ENCODE assay signal across 24 mouse cellular contexts in genomic region chr1:90260704-90261581, GRCm38 (mm10). TPM values are rescaled to one million over a fixed set of nuclear protein-coding genes. Genes with fewer than 3 reads are reported as not detected.
DNase-seq lines count a peak whose midpoint lies in the region; ATAC-seq and TF ChIP-seq lines count a peak whose summit lies in the region.
"Had no signal": no experiment of that assay in that cellular context is flagged by ENCODE, and none has a peak within 500 bp of the region (broad histone marks: within the 10 kb centered on the region; RNA-seq: fewer than 3 reads in every experiment).

No protein-coding gene starts in this region.

- no peak for ATAC-seq in hindbrain, embryonic 13.5 days (ENCODE audit: low FRiP score)
- ATAC-seq: activated CD4-positive, CD25-positive, alpha-beta regulatory T cell, adult 4 months; forebrain, embryonic 13.5 days; forebrain, embryonic 15.5 days; forebrain, postnatal 0 days; Patski had no signal

- no peaks in the 10 kb centered on the region for H3K79me2 ChIP-seq in C2C12 (ENCODE audit: control insufficient read depth, insufficient read depth)

- H3ac ChIP-seq in C2C12 (ENCODE audit: control insufficient read depth, insufficient read length, low read depth): no peak overlapping the region

- DNase-seq in mesoderm, embryonic 11.5 days (ENCODE audit: low read depth, low spot score): peak; percentile 58
- no peak for DNase-seq in cerebellum, adult 9-11 months
- DNase-seq in lung, postnatal 4 days: no peak
- DNase-seq: adrenal gland, adult 8-10 months; adrenal gland, postnatal 14 days; adrenal gland, postnatal 36 days; B cell, adult 2 months; cerebellum, adult 11-12 months; cerebellum, adult 2 months; cerebellum, adult 9-10 months; cerebellum, postnatal 14 days; cerebellum, postnatal 36 days; embryo, embryonic 11 days; forebrain, postnatal 0 days had no signal

- no peaks in the 10 kb centered on the region for H3K9me3 ChIP-seq in hindbrain, embryonic 13.5 days
- H3K9me3 ChIP-seq: embryonic facial prominence, embryonic 13.5 days; embryonic facial prominence, embryonic 15.5 days; forebrain, embryonic 10.5 days; forebrain, embryonic 13.5 days; forebrain, embryonic 15.5 days had no signal

- TF ChIP-seq CTCF in C2C12 (IDR thresholded peaks at IDR 0.05; ENCODE audit: control insufficient read depth, insufficient read depth, insufficient read length): no peak

- no peaks in the 10 kb centered on the region for H3K27me3 ChIP-seq in C2C12 (ENCODE audit: control insufficient read depth, insufficient read depth, insufficient read length)
- no peaks in the 10 kb centered on the region for H3K27me3 ChIP-seq in hindbrain, embryonic 13.5 days
- H3K27me3 ChIP-seq: embryonic facial prominence, embryonic 13.5 days; embryonic facial prominence, embryonic 15.5 days; forebrain, embryonic 13.5 days; forebrain, embryonic 15.5 days; Patski had no signal

- H3K9ac ChIP-seq in hindbrain, embryonic 13.5 days: no peak overlapping the region
- H3K9ac ChIP-seq: embryonic facial prominence, embryonic 13.5 days; embryonic facial prominence, embryonic 15.5 days; forebrain, embryonic 13.5 days; forebrain, embryonic 15.5 days; forebrain, postnatal 0 days had no signal

- H3K4me3 ChIP-seq in C2C12 (ENCODE audit: insufficient read depth, poor library complexity, severe bottlenecking): no peak overlapping the region
- no peak overlapping the region for H3K4me3 ChIP-seq in hindbrain, embryonic 13.5 days
- H3K4me3 ChIP-seq: embryonic facial prominence, embryonic 13.5 days; embryonic facial prominence, embryonic 15.5 days; erythroblast, embryonic 14.5 days; forebrain, embryonic 10.5 days; forebrain, embryonic 13.5 days; forebrain, embryonic 15.5 days had no signal

- H3K4me2 ChIP-seq in hindbrain, embryonic 13.5 days: no peak overlapping the region
- H3K4me2 ChIP-seq: embryonic facial prominence, embryonic 13.5 days; embryonic facial prominence, embryonic 15.5 days; forebrain, embryonic 13.5 days; forebrain, embryonic 15.5 days had no signal

- 0 out of 2 replicates have a peak, but pooled peaks cover 3% of the 10 kb centered on the region for H3K4me1 ChIP-seq in hindbrain, embryonic 13.5 days (replicated peaks)
- H3K4me1 ChIP-seq: forebrain, embryonic 13.5 days; forebrain, embryonic 15.5 days had no signal

- no peaks in the 10 kb centered on the region for H3K79me3 ChIP-seq in C2C12 (ENCODE audit: low read depth)

- 94% methylated on average over 11 of the region's 11 CpGs for WGBS in hindbrain, embryonic 13.5 days

- H3K27ac ChIP-seq in hindbrain, embryonic 13.5 days: no peak overlapping the region
- H3K27ac ChIP-seq: embryonic facial prominence, embryonic 13.5 days; embryonic facial prominence, embryonic 15.5 days; forebrain, embryonic 10.5 days; forebrain, embryonic 13.5 days; forebrain, embryonic 15.5 days had no signal

- H3K36me3 ChIP-seq in C2C12 (ENCODE audit: control insufficient read depth, insufficient read depth): no peaks in the 10 kb centered on the region
- H3K36me3 ChIP-seq in hindbrain, embryonic 13.5 days: no peaks in the 10 kb centered on the region
- H3K36me3 ChIP-seq: embryonic facial prominence, embryonic 13.5 days; embryonic facial prominence, embryonic 15.5 days; forebrain, embryonic 10.5 days; forebrain, embryonic 15.5 days had no signal

TF ChIP-seq in C2C12, 6 proteins besides CTCF, POLR2A, EP300 and RAD21:
- TF ChIP-seq USF1 (IDR thresholded peaks at IDR 0.05; ENCODE audit: low read depth): no peak
- TF ChIP-seq MYOG (IDR thresholded peaks at IDR 0.05; ENCODE audit: control insufficient read depth, extremely low read depth, insufficient read length): no peak
- no peak for TF ChIP-seq MAX (IDR thresholded peaks at IDR 0.05)
- TF ChIP-seq CEBPB (IDR thresholded peaks at IDR 0.05; ENCODE audit: low read depth): peak; percentile 68
- peak; percentile 53 for TF ChIP-seq FOSL1 (IDR thresholded peaks at IDR 0.05; ENCODE audit: insufficient read depth, low read length, poor library complexity, severe bottlenecking)
- peak; percentile 94 for TF ChIP-seq MYOD1 (IDR thresholded peaks at IDR 0.05; ENCODE audit: control insufficient read depth, insufficient read length, low read depth)
TF ChIP-seq in C2C12: peak in this region for 3.

RNA-seq across cellular contexts. Expression of gene Ackr3, which starts 57.2 kb away (rescaled TPM):
- polyA plus RNA-seq in C2C12 (2012; fragmentation: generic; extraction: Trizol): 14.5 TPM
- 13.1 and 13.9 TPM in 2 replicates for polyA plus RNA-seq in hindbrain, embryonic 13.5 days (2015; fragmentation: Nextera tagmentation; extraction: Ambion mirVana)
- polyA plus RNA-seq: erythroblast, embryonic 14.5 days had no signal
